Mouse (Mus musculus) hindbrain, postnatal 0 days (tissue): Measurements from ENCODE around the gene Sept1. TPM values are rescaled to one million over a fixed set of nuclear protein-coding genes. Genes with fewer than 3 reads are reported as not detected.

Experiments
- ATAC-seq: fragments of 200-750 bp; cut with Nextera tagmentation; 2 replicates; pipeline ENCODE4 v1.8.0; 2017; ENCODE audit warnings: mild to moderate bottlenecking, moderate TSS enrichment, moderate library complexity
- DNase-seq: peaks from one replicate; pipeline ENCODE4 v3.0.0-alpha.2; 2015; ENCODE audit warnings: low spot score
- H3K27ac ChIP-seq: fragments of 300-500 bp; sonication (generic); 2 replicates; pipeline ENCODE4 v1.5.1; 2014; ENCODE audit warnings: mild to moderate bottlenecking
- H3K27me3 ChIP-seq: fragments of 300-500 bp; sonication (generic); 2 replicates; pipeline ENCODE4 v1.6.1; 2014; ENCODE audit warnings: low read length, mixed read lengths; ENCODE audit not compliant: insufficient read depth
- H3K36me3 ChIP-seq: fragments of 300-500 bp; sonication (generic); 2 replicates; pipeline ENCODE4 v1.6.1; 2014; ENCODE audit warnings: low read length, mixed read lengths; ENCODE audit not compliant: insufficient read depth
- H3K4me1 ChIP-seq: fragments of 300-500 bp; sonication (generic); 2 replicates; pipeline ENCODE4 v1.6.1; 2014; ENCODE audit warnings: antibody characterized with exemption, low read length, mixed read lengths; ENCODE audit not compliant: insufficient read depth
- H3K4me2 ChIP-seq: fragments of 300-500 bp; sonication (generic); 2 replicates; pipeline ENCODE4 v1.6.1; 2014; ENCODE audit warnings: low read depth, mild to moderate bottlenecking, low read length, moderate library complexity, mixed read lengths
- H3K4me3 ChIP-seq: fragments of 300-500 bp; sonication (generic); 2 replicates; pipeline ENCODE4 v1.5.1; 2014; ENCODE audit warnings: low read length
- H3K9ac ChIP-seq: fragments of 300-500 bp; sonication (generic); replicated peaks from 2 replicates; pipeline ENCODE4 v1.6.1; 2014; ENCODE audit warnings: mild to moderate bottlenecking, low read length, moderate library complexity, mixed read lengths
- H3K9me3 ChIP-seq: fragments of 300-500 bp; sonication (generic); 2 replicates; pipeline ENCODE4 v1.6.1; 2016; ENCODE audit warnings: low read length, mixed read lengths
- CTCF ChIP-seq: IDR thresholded peaks from 2 replicates; pipeline ENCODE4 v1.5.1; 2016; ENCODE audit warnings: antibody characterized with exemption, control low read depth, low read depth
- WGBS: fragments of 180-500 bp; shearing (Covaris S2); extraction: QIAGEN DNeasy Blood & Tissue Kit; methylation state at CpG from one replicate; pipeline ENCODE4 v1.1.7; 2014; 5-methylcytosine and 5-hydroxymethylcytosine counted together
- polyA plus RNA-seq: library from polyadenylated mRNA; unstranded; fragments of >200 nt; fragmentation: Nextera tagmentation; extraction: Ambion mirVana; gene quantifications from 2 replicates; pipeline ENCODE4 v1.2.1, GENCODE M21; 2015
- total RNA-seq: library from RNA; depleted of rRNA; stranded (reverse); fragments of >200 nt; gene quantifications from 2 replicates; pipeline ENCODE4 v1.2.3, GENCODE M21; 2014

The Sept1 gene
- total and polyA plus RNA-seq, 2 experiments from 2014 or later, result 4.6 to 5.2 TPM

GRCm38 (mm10) chr7:127243870-127244657, 11.1 kb upstream of the Sept1 start, which contains the start of gene Zfp771:
TSS of gene Zfp771 (plus strand) at chr7:127244274.
- Histone ChIP-seq H3K4me2 (peak within 1 kb of the TSS; percentile 81), H3K36me3 (peaks cover 3% of the 10 kb centered on the region; the same call in 1 of the 2 replicates), H3K9me3 (no peaks in the 10 kb centered on the region), H3K27ac (peak within 1 kb of the TSS; percentile 94), H3K27me3 (no peaks in the 10 kb centered on the region), H3K4me3 (peak within 1 kb of the TSS; percentile 76), H3K9ac (peak within 1 kb of the TSS; percentile 84), H3K4me1 (peaks cover 14% of the 10 kb centered on the region)
- under 1% methylated on average over 53 of the region's 56 CpGs for WGBS
- TF ChIP-seq CTCF, result no peak
- DNase-seq (peak; percentile 97), ATAC-seq (peak; percentile 97)

GRCm38 (mm10) chr7:127243361-127243867, 10.5 kb upstream of the Sept1 start:
- peak overlapping the region; percentile 94 for H3K27ac ChIP-seq

GRCm38 (mm10) chr7:127234777-127235176, 1.8 kb upstream of the Sept1 start:
- WGBS, result 88% methylated on average over 2 of the region's 2 CpGs
- TF ChIP-seq CTCF, result no peak
- H3K4me2 ChIP-seq, result 0 out of 2 replicates have a peak overlapping the region, but pooled peaks have one; percentile 65

More at GRCm38 (mm10) chr7:127243361-127243867, 10.5 kb upstream of the Sept1 start:
- H3K9me3 ChIP-seq, result no peaks in the 10 kb centered on the region
- H3K4me3 ChIP-seq, result peak overlapping the region; percentile 76; the same call in 1 of the 2 replicates
- DNase-seq, result no peak
- peaks cover 3% of the 10 kb centered on the region; the same call in 1 of the 2 replicates for H3K36me3 ChIP-seq
- no peaks in the 10 kb centered on the region for H3K27me3 ChIP-seq
- TF ChIP-seq CTCF, result no peak
- H3K4me1 ChIP-seq, result peaks cover 14% of the 10 kb centered on the region
- WGBS, result 26% methylated on average over 2 of the region's 2 CpGs
- peak overlapping the region; percentile 84 for H3K9ac ChIP-seq
- H3K4me2 ChIP-seq, result peak overlapping the region; percentile 81
- ATAC-seq, result no peak

GRCm38 (mm10) chr7:127233765-127234164, 835 bp upstream of the Sept1 start:
- ATAC-seq (no peak), DNase-seq (no peak)
- peaks cover 11% of the 10 kb centered on the region; the same call in 1 of the 2 replicates for H3K4me1 ChIP-seq
- peaks cover 29% of the 10 kb centered on the region for H3K36me3 ChIP-seq
- H3K27ac ChIP-seq, result peak overlapping the region; percentile 98
- TF ChIP-seq CTCF, result no peak
- peak overlapping the region; percentile 65 for H3K4me2 ChIP-seq
- peak overlapping the region; percentile 96 for H3K9ac ChIP-seq
- peak overlapping the region; percentile 65 for H3K4me3 ChIP-seq
- 3% methylated on average over 9 of the region's 9 CpGs for WGBS
- H3K9me3 ChIP-seq, result no peaks in the 10 kb centered on the region
- no peaks in the 10 kb centered on the region for H3K27me3 ChIP-seq

More at GRCm38 (mm10) chr7:127234777-127235176, 1.8 kb upstream of the Sept1 start:
- Histone ChIP-seq H3K27me3 (no peaks in the 10 kb centered on the region), H3K4me1 (peaks cover 11% of the 10 kb centered on the region; the same call in 1 of the 2 replicates), H3K9me3 (no peaks in the 10 kb centered on the region), H3K27ac (no peak overlapping the region), H3K9ac (no peak overlapping the region), H3K36me3 (peaks cover 29% of the 10 kb centered on the region), H3K4me3 (no peak overlapping the region)
- ATAC-seq (no peak), DNase-seq (no peak)

GRCm38 (mm10) chr7:127233368-127233749, 429 bp upstream of the Sept1 start:
- peak; percentile 22; the same call in 1 of the 2 replicates for ATAC-seq
- H3K4me1 ChIP-seq, result peaks cover 11% of the 10 kb centered on the region; the same call in 1 of the 2 replicates
- H3K9me3 ChIP-seq, result no peaks in the 10 kb centered on the region
- peak overlapping the region; percentile 65 for H3K4me3 ChIP-seq
- DNase-seq, result peak; percentile 40
- H3K4me2 ChIP-seq, result peak overlapping the region; percentile 65
- H3K9ac ChIP-seq, result peak overlapping the region; percentile 96
- no peak for TF ChIP-seq CTCF
- no peaks in the 10 kb centered on the region for H3K27me3 ChIP-seq
- H3K27ac ChIP-seq, result peak overlapping the region; percentile 98
- 0% methylated on average over 27 of the region's 27 CpGs for WGBS
- H3K36me3 ChIP-seq, result peaks cover 29% of the 10 kb centered on the region

GRCm38 (mm10) chr7:127231826-127232621, 906 bp downstream of the Sept1 start:
- no peak for ATAC-seq
- peak; percentile 19 for DNase-seq
- 3% methylated on average over 20 of the region's 20 CpGs for WGBS
- H3K4me2 ChIP-seq, result peak overlapping the region; percentile 65
- peaks cover 11% of the 10 kb centered on the region; the same call in 1 of the 2 replicates for H3K4me1 ChIP-seq
- peaks cover 24% of the 10 kb centered on the region for H3K36me3 ChIP-seq
- no peaks in the 10 kb centered on the region for H3K9me3 ChIP-seq
- peak overlapping the region; percentile 98 for H3K27ac ChIP-seq
- no peaks in the 10 kb centered on the region for H3K27me3 ChIP-seq
- peak overlapping the region; percentile 65 for H3K4me3 ChIP-seq
- TF ChIP-seq CTCF, result no peak
- peak overlapping the region; percentile 96 for H3K9ac ChIP-seq
